Mouse (Mus musculus): ENCODE results near the gene Sstr1. TPM values are rescaled to one million over a fixed set of nuclear protein-coding genes. Genes with fewer than 3 reads are reported as not detected.

The Sstr1 gene
- 2.8 and 5.0 TPM in 2 replicates for polyA plus RNA-seq (2021; fragmentation: Nextera tagmentation)
- long read RNA-seq, experiment 1, partial matches to known transcripts, result 0 of 30 reads
- long read RNA-seq, experiment 1, other reads (novel, unspliced or antisense), result 27 of 30 reads
- long read RNA-seq, experiment 2, partial matches to known transcripts, result 0 of 21 reads
- long read RNA-seq, experiment 2, other reads (novel, unspliced or antisense), result 20 of 21 reads

GRCm38 (mm10) chr12:58211163-58212071 is at the start of gene Sstr1:
Gene Sstr1, plus strand, starts transcription at chr12:58211772.

Other genes starting within 250 kb of the Sstr1 start
- gene Clec14a, start 57.5 kb downstream of the Sstr1 start, polyA plus RNA-seq (2021; fragmentation: Nextera tagmentation), result 1.4 and 1.7 TPM in 2 replicates